Mouse (Mus musculus) layer of hippocampus, adult 9-10 months (tissue): Measurements from ENCODE around the gene Slc35e3.
"Not testable (repeated sequence)": the region's sequence is repeated elsewhere in the genome, so short reads cannot be mapped to it uniquely, and the experiment has no call there.

Experiments used
- DNase-seq: peaks from one replicate; pipeline ENCODE4 v3.0.0; 2022; ENCODE audit warnings: low spot score

Slc35e3 gene

DNA sequence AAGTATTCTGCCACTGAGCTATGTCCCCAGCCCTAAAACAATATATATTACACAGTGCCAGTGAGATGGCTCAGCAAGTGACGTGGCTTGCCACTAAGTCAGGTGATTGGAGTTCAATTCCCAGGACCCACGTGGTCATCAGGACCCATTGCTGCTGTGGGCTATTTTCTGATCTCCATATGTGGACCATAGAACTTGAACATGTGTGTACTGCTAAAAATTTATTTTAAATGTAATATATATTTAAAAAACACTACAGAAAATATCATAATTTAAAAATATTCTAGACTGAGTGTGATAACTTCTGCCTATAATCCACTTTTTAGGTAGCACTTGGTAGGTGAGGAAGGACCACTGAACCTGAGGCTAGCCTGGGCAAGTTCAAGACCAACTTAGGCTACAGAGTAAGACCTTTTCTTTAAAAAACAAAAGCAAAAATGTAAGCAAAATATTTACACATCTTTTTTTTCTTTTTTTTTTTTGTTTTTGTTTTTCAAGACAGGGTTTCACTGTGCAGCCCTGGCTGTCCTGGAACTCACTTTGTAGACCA, 16.2 kb upstream of the Slc35e3 start:
- no peak for DNase-seq

DNA sequence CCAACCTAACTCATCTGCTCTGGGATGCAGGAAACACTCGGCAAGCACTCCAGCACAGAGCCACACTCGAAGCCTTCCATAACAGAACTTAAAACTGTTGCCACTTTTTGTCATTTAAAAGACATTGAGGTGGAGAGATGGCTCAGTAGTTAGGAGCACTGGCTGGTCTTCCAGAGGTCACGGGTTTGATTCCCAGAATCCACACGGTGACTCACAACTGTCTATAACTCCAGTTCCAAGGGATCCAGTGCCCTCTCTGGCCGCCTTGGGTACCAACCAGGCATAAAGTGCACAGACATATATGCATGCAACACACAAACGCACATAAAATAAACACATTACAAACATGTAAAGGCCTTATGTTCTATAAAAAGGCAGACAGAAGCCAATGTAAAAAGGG, 15.4 kb upstream of the Slc35e3 start:
- DNase-seq, result no peak

GRCm38 (mm10) chr10:117760831-117761335, 14.7 kb upstream of the Slc35e3 start:
- DNase-seq, result no peak

GRCm38 (mm10) chr10:117759844-117760630, 13.9 kb upstream of the Slc35e3 start:
- DNase-seq, result no peak

- DNase-seq, result no peak
Observed at GRCm38 (mm10) chr10:117758749-117759727, 12.9 kb upstream of the Slc35e3 start.

GRCm38 (mm10) chr10:117758344-117758743, 12.2 kb upstream of the Slc35e3 start:
- DNase-seq, result not testable (repeated sequence)

DNA sequence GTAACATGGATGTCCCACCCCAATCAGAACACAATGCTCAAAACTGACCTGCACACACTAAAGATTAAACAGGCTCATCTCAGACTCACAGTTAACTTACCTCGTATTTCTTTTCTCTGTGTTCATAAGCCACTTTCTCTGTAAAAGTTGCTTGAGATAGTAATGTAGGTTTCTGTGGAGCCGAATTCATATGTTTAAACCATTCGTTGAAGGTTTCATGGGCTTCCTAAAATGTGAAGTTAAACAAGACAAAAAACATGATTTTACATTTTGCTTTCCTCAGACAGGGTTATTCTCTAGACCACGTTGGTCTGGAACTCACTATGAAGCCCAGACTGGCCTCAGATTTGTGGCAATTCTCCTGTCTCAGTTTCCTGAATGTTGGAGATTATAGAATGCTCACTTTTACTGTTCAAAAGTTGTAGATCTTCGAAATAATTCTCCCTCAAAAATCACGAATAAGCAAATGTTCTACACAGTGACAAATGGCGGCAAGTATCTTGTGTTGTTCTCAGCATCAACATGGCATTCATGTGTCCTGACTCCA, 11.7 kb upstream of the Slc35e3 start:
- DNase-seq, result no peak

DNA sequence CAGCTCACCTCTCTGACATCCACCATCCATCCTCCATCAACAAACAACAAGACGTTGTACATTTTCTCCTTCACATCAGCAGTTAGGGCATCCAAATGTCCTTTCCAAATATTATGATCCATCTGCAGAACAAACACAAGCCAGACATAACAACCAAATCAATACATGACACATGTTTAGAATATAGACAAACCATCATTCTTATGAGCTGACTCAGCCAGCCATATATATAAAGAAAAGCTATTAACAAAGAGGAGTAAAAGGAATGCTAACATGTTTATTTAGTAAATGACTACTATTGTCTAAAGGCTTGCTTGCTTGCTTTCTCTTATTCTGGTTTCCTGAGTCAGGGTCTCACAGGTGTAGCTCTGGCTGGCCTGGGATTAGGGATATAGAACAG, 11.1 kb upstream of the Slc35e3 start:
- no peak for DNase-seq

GRCm38 (mm10) chr10:117756784-117757183, 10.6 kb upstream of the Slc35e3 start:
- DNase-seq, result no peak

DNA sequence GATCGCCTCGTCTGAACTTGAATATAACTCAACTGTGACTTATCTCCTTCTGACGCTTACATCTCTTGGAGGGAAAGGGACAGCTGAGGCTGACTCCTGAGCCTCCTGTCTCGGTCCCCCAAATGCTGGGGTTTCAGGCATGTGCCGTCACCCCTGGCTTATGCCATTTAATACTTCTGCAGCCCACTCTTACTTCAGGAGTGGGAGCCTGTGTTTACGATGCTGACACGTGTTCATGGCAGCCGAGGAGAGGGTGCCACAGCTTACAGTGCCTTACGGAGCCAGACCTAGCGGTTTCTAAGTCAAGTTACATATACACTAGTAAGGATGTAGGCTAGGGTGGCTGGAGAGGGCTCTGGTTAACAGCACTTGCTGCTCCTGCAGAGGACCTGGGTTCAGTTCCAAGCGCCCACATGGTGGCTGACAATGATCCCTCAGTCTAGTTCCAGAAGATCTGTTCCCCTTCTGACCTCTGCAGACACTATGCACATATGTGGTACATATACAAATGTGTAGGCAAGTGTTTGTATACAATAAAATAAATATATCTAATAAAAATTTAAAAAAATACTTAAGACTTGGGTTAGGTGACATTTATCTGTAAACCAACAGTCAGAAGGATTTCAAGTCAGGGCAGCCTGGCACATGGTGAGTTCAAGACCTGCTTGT, 9.8 kb upstream of the Slc35e3 start:
- DNase-seq, result no peak

DNA sequence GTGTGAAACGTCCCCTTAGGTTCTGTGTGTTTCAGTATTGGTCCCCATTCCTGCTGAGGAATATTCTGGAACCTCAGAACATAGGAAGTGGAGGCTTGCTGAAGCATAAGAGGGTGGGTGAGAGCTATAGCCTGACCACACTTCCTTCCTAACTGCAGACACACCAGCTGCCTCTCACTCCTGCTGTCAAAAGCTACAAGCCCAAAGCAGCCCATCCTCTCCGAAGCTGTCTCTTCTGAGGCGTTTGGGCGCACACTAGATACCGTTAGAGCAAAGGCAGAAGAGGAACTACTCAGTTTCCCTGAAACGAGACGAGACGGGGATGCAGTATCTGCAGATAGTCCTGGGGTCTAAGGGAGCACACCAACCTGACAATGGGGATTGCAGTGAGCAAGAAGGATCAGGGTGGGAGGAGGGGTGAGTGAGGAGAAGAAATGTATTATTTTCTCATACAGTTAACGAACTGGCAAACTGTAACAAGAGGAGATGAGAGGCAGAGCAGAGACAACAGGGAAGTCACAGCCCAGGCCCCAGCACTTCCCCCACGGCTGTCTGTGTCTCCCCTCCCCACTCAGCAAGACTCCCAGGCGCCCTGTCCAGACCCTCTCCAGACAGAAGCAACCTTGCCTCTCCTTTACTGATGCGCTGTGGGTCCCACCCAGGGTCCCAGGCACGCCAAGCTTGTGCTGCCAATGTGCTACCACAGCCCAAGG, 9.1 kb upstream of the Slc35e3 start:
- no peak for DNase-seq

GRCm38 (mm10) chr10:117754609-117754940, 8.4 kb upstream of the Slc35e3 start:
- DNase-seq, result no peak

DNA sequence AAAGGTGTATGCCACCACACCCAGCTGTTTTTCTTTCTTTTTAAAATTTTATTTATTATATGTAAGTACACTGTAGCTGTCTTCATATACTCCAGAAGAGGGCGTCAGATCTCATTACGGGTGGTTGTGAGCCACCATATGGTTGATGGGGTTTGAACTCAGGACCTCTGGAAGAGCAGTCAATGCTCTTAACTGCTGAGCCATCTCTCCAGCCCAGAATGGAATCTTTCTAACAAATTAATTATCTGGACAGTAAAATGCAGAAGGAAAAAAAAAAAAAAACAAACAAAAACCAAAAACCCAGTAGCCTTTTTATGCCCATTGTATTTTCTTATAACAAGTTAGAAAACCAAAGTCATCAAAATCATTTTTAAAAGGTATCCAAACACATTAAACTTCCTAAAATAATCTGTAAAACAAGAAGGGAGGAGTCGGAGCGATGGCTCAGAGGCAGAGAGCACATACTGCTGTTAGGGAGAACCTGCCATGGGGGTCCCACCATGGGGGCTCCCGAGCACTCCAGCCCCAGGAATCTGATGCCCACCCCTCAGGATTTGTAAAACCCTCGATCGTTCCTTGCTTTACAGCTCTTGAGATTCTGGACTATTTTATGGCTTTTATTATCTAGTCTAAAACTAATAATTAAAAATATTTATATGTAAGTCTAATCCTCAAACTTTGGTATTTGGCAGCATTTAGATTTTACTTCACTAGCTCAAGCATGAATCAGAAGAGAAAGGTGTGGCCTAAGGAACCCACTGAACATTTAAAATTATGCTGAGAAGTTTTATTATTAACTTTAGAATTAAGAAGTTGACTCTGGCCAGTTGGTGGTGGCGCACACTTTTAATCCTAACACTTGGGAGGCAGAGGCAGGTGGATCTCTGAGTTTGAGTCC, 7.8 kb upstream of the Slc35e3 start:
- DNase-seq, result no peak

GRCm38 (mm10) chr10:117752851-117753647, 6.9 kb upstream of the Slc35e3 start:
- no peak for DNase-seq

DNA sequence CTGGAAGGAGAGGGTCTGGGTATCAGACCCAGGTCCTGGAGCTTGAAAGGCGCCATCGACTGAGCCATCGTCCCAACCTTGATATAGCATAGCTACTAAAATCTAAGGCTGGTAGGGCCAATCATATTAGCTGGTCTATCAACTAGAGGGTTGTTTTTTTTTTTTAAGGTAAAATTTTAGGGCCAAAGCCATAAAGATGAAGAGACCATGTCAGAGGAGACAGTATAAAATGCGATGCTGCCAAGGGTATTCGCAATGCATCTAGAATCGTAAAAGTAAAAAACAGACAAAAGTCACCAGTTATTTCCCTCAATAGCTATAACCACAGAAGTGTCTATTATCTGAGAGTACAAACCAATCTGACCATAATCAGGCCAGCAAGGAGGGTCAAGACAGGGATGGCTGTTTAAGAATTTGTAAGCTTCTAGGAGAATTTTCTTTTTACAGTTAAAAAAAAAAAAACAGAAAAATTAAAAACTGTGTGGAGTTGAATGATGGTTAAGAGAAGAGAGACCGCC, 6.2 kb upstream of the Slc35e3 start:
- DNase-seq, result no peak

DNA sequence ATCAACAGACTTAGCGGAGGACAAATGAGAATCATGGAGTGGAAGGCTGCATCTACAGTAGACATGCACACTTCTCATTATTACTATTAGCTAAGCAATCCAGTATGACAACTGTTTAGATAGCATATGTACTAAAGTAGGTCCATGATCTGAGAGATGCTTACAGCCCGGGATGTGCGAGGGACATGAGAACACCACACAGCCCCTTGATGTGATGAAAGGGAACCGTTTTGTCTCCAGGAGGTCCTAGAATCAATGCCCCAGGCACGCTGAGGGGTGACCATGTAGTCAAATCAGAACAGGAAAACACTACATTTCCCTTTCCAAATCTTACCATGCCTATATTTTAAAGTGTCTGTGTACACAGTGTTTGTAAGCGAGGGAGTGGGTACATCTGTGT, 5.6 kb upstream of the Slc35e3 start:
- DNase-seq, result no peak

- DNase-seq, result no peak
Observed at GRCm38 (mm10) chr10:117751282-117751610, 5.1 kb upstream of the Slc35e3 start.

DNA sequence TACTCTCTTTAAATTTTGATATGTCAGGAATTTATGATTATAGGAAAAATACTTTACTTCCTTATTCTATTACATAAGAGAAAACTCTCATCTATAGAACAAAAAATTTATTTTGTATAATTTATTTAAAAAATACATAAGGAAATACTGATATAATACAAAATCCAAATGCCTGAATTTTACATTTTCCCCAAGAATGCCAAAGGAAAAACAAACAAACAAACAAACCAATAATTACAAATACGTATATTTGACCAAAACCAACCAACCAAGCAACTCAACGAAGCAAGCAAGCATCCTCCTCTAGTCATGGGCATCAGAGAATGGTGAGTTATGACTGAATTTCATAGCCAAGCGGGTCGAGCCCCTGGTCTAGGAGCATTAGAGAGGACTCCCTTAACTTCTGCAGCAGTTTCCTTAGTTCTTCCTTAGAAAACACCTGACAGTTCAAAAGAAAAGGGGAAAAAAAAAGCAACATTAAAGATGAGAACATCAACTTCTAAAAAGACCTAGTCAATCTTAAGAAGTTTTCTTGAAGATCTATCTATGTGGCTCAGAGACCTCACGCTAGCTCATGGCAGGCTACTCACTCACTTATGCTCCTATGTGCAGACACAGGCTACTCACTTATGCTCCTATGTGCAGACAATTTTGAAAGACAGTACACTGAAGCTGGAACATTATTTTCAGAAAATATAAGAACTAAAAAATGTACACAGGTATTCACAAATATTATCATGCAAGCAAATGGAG, 4.5 kb upstream of the Slc35e3 start:
- DNase-seq, result no peak
